Mouse (Mus musculus): ENCODE measurements around the gene Lmtk3. TPM values are rescaled to one million over a fixed set of nuclear protein-coding genes. Genes with fewer than 3 reads are reported as not detected.

The Lmtk3 gene
- polyA plus RNA-seq, 1 experiment: 5.7 TPM

DNA sequence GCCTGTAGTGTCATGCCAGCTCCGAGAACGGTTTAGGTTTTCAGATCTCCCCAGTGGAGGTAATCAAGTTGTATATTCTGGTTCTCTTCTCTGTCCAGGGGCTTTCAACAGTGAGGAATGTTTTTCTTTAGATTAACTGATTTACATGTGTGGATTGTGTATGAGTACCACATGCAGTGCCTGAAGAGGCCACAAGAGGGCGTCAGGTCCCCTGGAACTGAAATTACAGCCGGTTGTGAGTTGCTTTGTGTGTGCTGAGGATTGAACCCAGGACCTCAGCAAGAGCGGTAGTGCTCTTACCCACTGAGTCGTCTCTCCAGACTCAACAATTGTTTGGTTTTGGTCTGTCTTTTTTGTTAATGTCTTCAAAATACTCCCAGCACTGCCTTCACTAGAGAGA, 37.0 kb upstream of the Lmtk3 start:
- Histone ChIP-seq H3K4me3 (ENCODE audit: insufficient read depth, low read depth, low read length) (no peak overlapping the region), H3K27me3 (replicated peaks; ENCODE audit: control insufficient read depth, insufficient read depth, low read length) (no peaks in the 10 kb centered on the region), H3K27ac (ENCODE audit: insufficient read depth, low read depth, low read length) (no peak overlapping the region), H3K36me3 (ENCODE audit: control insufficient read depth, insufficient read depth, low read length) (no peaks in the 10 kb centered on the region), H3K4me1 (ENCODE audit: control insufficient read depth, insufficient read depth, low read length) (peaks cover 3% of the 10 kb centered on the region; the same call in 1 of the 2 replicates)
- WGBS: 69% methylated on average over 6 of the region's 6 CpGs
- no peak for DNase-seq
- peak; percentile 46 for TF ChIP-seq CTCF (conservative IDR thresholded peaks at IDR 0.05; ENCODE audit: insufficient read depth, insufficient read length, low read depth, low read length)
- no peak for TF ChIP-seq POLR2A (IDR thresholded peaks at IDR 0.05; ENCODE audit: low read depth, low read length)

DNA sequence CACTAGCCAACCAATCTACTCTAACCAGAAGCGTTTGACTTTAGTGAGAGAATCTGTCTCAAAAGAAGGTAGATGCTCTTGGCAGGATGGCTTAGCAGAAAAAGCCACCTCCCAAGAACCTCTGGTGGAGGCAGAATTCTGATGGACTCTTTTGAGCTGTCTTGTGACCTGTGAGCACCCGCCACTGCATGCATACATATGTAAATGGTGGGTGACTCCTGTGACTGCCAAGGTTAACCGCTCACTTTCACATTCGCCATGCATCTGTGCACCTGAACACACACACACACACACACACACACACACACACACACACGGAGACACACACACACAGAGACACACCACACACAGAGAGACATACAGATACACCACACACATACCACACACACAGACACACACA, 36.1 kb upstream of the Lmtk3 start:
- no peak for DNase-seq

GRCm38 (mm10) chr7:45748110-45748509, 35.4 kb upstream of the Lmtk3 start:
- H3K4me3 ChIP-seq (ENCODE audit: insufficient read depth, low read depth, low read length): no peak overlapping the region
- H3K36me3 ChIP-seq (ENCODE audit: control insufficient read depth, insufficient read depth, low read length): no peaks in the 10 kb centered on the region
- 57% methylated on average over 7 of the region's 7 CpGs for WGBS
- no peaks in the 10 kb centered on the region for H3K27me3 ChIP-seq (replicated peaks; ENCODE audit: control insufficient read depth, insufficient read depth, low read length)
- peak overlapping the region; percentile 33 for H3K27ac ChIP-seq (ENCODE audit: insufficient read depth, low read depth, low read length)
- TF ChIP-seq CTCF (conservative IDR thresholded peaks at IDR 0.05; ENCODE audit: insufficient read depth, insufficient read length, low read depth, low read length) (no peak), POLR2A (IDR thresholded peaks at IDR 0.05; ENCODE audit: low read depth, low read length) (no peak)
- H3K4me1 ChIP-seq (ENCODE audit: control insufficient read depth, insufficient read depth, low read length): peaks cover 3% of the 10 kb centered on the region; the same call in 1 of the 2 replicates
- DNase-seq: peak; percentile 53

More for the DNA sequence above, 36.1 kb upstream of the Lmtk3 start:
- 77% methylated on average over 5 of the region's 5 CpGs for WGBS
- no peaks in the 10 kb centered on the region for H3K36me3 ChIP-seq (ENCODE audit: control insufficient read depth, insufficient read depth, low read length)
- H3K27ac ChIP-seq (ENCODE audit: insufficient read depth, low read depth, low read length): peak overlapping the region; percentile 33; the same call in 1 of the 2 replicates
- peaks cover 3% of the 10 kb centered on the region; the same call in 1 of the 2 replicates for H3K4me1 ChIP-seq (ENCODE audit: control insufficient read depth, insufficient read depth, low read length)
- H3K27me3 ChIP-seq (replicated peaks; ENCODE audit: control insufficient read depth, insufficient read depth, low read length): no peaks in the 10 kb centered on the region
- TF ChIP-seq POLR2A (IDR thresholded peaks at IDR 0.05; ENCODE audit: low read depth, low read length) (no peak), CTCF (conservative IDR thresholded peaks at IDR 0.05; ENCODE audit: insufficient read depth, insufficient read length, low read depth, low read length) (no peak)
- no peak overlapping the region for H3K4me3 ChIP-seq (ENCODE audit: insufficient read depth, low read depth, low read length)

GRCm38 (mm10) chr7:45749401-45749800, 34.1 kb upstream of the Lmtk3 start:
- 39% methylated on average over 10 of the region's 10 CpGs for WGBS
- H3K36me3 ChIP-seq (ENCODE audit: control insufficient read depth, insufficient read depth, low read length): no peaks in the 10 kb centered on the region
- H3K4me3 ChIP-seq (ENCODE audit: insufficient read depth, low read depth, low read length): no peak overlapping the region

GRCm38 (mm10) chr7:45750162-45750561, 33.4 kb upstream of the Lmtk3 start:
- TF ChIP-seq POLR2A (IDR thresholded peaks at IDR 0.05; ENCODE audit: low read depth, low read length) (no peak), CTCF (conservative IDR thresholded peaks at IDR 0.05; ENCODE audit: insufficient read depth, insufficient read length, low read depth, low read length) (no peak)

More at GRCm38 (mm10) chr7:45749401-45749800, 34.1 kb upstream of the Lmtk3 start:
- peaks cover 3% of the 10 kb centered on the region; the same call in 1 of the 2 replicates for H3K4me1 ChIP-seq (ENCODE audit: control insufficient read depth, insufficient read depth, low read length)
- DNase-seq: no peak
- no peak overlapping the region for H3K27ac ChIP-seq (ENCODE audit: insufficient read depth, low read depth, low read length)
- TF ChIP-seq CTCF (conservative IDR thresholded peaks at IDR 0.05; ENCODE audit: insufficient read depth, insufficient read length, low read depth, low read length): no peak
- no peak for TF ChIP-seq POLR2A (IDR thresholded peaks at IDR 0.05; ENCODE audit: low read depth, low read length)
- H3K27me3 ChIP-seq (replicated peaks; ENCODE audit: control insufficient read depth, insufficient read depth, low read length): no peaks in the 10 kb centered on the region

GRCm38 (mm10) chr7:45755703-45756102, 27.8 kb upstream of the Lmtk3 start:
- H3K4me1 ChIP-seq (ENCODE audit: control insufficient read depth, insufficient read depth, low read length): no peaks in the 10 kb centered on the region; the same call in 1 of the 2 replicates
- no peaks in the 10 kb centered on the region for H3K27me3 ChIP-seq (replicated peaks; ENCODE audit: control insufficient read depth, insufficient read depth, low read length)
- H3K4me3 ChIP-seq (ENCODE audit: insufficient read depth, low read depth, low read length): no peak overlapping the region
- no peaks in the 10 kb centered on the region for H3K36me3 ChIP-seq (ENCODE audit: control insufficient read depth, insufficient read depth, low read length)
- DNase-seq: no peak
- no peak for TF ChIP-seq CTCF (conservative IDR thresholded peaks at IDR 0.05; ENCODE audit: insufficient read depth, insufficient read length, low read depth, low read length)
- no peak overlapping the region for H3K27ac ChIP-seq (ENCODE audit: insufficient read depth, low read depth, low read length)
- 77% methylated on average over 6 of the region's 6 CpGs for WGBS

More at GRCm38 (mm10) chr7:45750162-45750561, 33.4 kb upstream of the Lmtk3 start:
- DNase-seq: peak; percentile 52
- 33% methylated on average over 9 of the region's 9 CpGs for WGBS
- H3K36me3 ChIP-seq (ENCODE audit: control insufficient read depth, insufficient read depth, low read length): no peaks in the 10 kb centered on the region
- no peaks in the 10 kb centered on the region for H3K27me3 ChIP-seq (replicated peaks; ENCODE audit: control insufficient read depth, insufficient read depth, low read length)
- peaks cover 3% of the 10 kb centered on the region; the same call in 1 of the 2 replicates for H3K4me1 ChIP-seq (ENCODE audit: control insufficient read depth, insufficient read depth, low read length)
- H3K27ac ChIP-seq (ENCODE audit: insufficient read depth, low read depth, low read length): no peak overlapping the region
- no peak overlapping the region for H3K4me3 ChIP-seq (ENCODE audit: insufficient read depth, low read depth, low read length)

DNA sequence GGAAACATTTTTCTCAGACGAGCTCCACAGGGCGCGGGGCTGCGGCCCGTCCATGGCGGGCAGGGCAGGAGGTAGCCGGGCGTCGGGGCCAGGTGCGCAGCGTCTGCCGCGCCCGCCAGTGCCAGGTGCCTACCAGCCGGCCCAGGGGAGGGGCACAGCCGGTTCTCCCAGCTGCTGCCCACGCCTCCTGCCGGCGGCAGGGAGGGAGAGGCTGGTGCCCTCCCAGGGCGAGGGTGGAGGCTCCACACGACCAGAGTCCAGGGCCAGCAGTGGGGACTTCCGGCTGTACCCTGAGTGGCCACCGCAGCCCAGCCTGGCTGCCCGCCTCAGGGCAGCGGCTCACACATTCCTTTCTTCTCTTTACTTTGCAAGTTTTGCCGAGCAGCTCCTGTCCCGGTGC, 24.1 kb upstream of the Lmtk3 start:
- H3K36me3 ChIP-seq (ENCODE audit: control insufficient read depth, insufficient read depth, low read length): no peaks in the 10 kb centered on the region
- DNase-seq: peak; percentile 87
- no peaks in the 10 kb centered on the region for H3K4me1 ChIP-seq (ENCODE audit: control insufficient read depth, insufficient read depth, low read length)
- H3K27ac ChIP-seq (ENCODE audit: insufficient read depth, low read depth, low read length): peak overlapping the region; percentile 25; the same call in 1 of the 2 replicates
- H3K4me3 ChIP-seq (ENCODE audit: insufficient read depth, low read depth, low read length): peak overlapping the region; percentile 24; the same call in 1 of the 2 replicates
- 9% methylated on average over 26 of the region's 27 CpGs for WGBS
- TF ChIP-seq CTCF (conservative IDR thresholded peaks at IDR 0.05; ENCODE audit: insufficient read depth, insufficient read length, low read depth, low read length): no peak; the same call in 1 of the 2 replicates
- no peak for TF ChIP-seq POLR2A (IDR thresholded peaks at IDR 0.05; ENCODE audit: low read depth, low read length)
- H3K27me3 ChIP-seq (replicated peaks; ENCODE audit: control insufficient read depth, insufficient read depth, low read length): no peaks in the 10 kb centered on the region
